ENCODE assay signal across 9 mouse cellular contexts in the genomic region with DNA sequence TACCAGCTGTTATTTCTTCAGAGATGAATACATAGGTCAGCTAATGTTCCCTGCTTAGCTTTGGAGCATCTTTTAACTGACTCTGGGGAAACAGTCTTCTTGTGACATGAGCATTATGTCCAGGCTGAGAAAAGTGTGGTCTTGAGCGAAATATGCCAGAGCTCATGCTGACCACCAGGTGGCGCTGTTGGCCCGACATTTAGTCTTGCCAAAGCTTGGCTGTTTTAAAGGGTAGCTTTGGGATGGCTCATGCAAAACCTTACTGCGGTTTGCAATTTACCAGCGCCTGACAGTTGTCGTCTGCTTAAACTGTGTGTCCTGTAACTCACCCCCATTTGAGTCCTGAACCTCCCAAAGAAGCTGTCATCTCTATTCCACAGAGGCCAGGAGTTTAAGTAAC.
DNase-seq lines count a peak whose midpoint lies in the region; ATAC-seq and TF ChIP-seq lines count a peak whose summit lies in the region.
"Had no signal": no experiment of that assay in that cellular context is flagged by ENCODE, and none has a peak within 500 bp of the region (broad histone marks: within the 10 kb centered on the region; RNA-seq: fewer than 3 reads in every experiment).

No protein-coding gene starts in this region.

- peaks cover 4% of the 10 kb centered on the region; the same call in 1 of the 2 replicates for H3K4me1 ChIP-seq in E14TG2a.4 (replicated peaks; ENCODE audit: low read depth, low read length)
- no peaks in the 10 kb centered on the region for H3K4me1 ChIP-seq in lung, embryonic 14.5 days (ENCODE audit: insufficient read depth)
- H3K4me1 ChIP-seq: limb, embryonic 15.5 days had no signal

- H3K36me3 ChIP-seq in E14TG2a.4 (ENCODE audit: insufficient read depth, low read length), result no peaks in the 10 kb centered on the region
- H3K36me3 ChIP-seq in lung, embryonic 14.5 days (ENCODE audit: insufficient read depth), result no peaks in the 10 kb centered on the region
- H3K36me3 ChIP-seq: limb, embryonic 15.5 days had no signal

- peaks cover 46% of the 10 kb centered on the region for H3K27me3 ChIP-seq in E14TG2a.4 (ENCODE audit: insufficient read depth, low read length)
- 0 out of 2 replicates have a peak, but pooled peaks cover 3% of the 10 kb centered on the region for H3K27me3 ChIP-seq in lung, embryonic 14.5 days (ENCODE audit: insufficient read depth, low read length)

- no peaks in the 10 kb centered on the region for H3K9me3 ChIP-seq in E14TG2a.4 (ENCODE audit: low read length)
- no peaks in the 10 kb centered on the region for H3K9me3 ChIP-seq in lung, embryonic 14.5 days (ENCODE audit: low read depth, low read length)
- H3K9me3 ChIP-seq: limb, embryonic 15.5 days had no signal

- H3K9ac ChIP-seq in lung, embryonic 14.5 days, result no peak overlapping the region
- H3K9ac ChIP-seq: limb, embryonic 15.5 days had no signal

- peak; percentile 82 for TF ChIP-seq CTCF in E14TG2a.4 (conservative IDR thresholded peaks at IDR 0.05; ENCODE audit: low read length)
- peak; percentile 97 for TF ChIP-seq CTCF in lung, embryonic 14.5 days (IDR thresholded peaks at IDR 0.05; ENCODE audit: low read depth)

- ATAC-seq in lung, embryonic 14.5 days (ENCODE audit: insufficient read depth), result peak; percentile 31; the same call in 1 of the 2 replicates

- no peak overlapping the region for H3K4me2 ChIP-seq in lung, embryonic 14.5 days
- H3K4me2 ChIP-seq: limb, embryonic 15.5 days had no signal

- peak; percentile 53 for DNase-seq in adrenal gland, adult 8-10 months
- peak; percentile 91 for DNase-seq in embryo, embryonic 10.5 days (ENCODE audit: low spot score)
- DNase-seq in gastrocnemius, postnatal 25 days, result peak; percentile 58
- DNase-seq in kidney, postnatal 4 days, result peak; percentile 92 to 94
- peak; percentile 97 for DNase-seq in lung, embryonic 14.5 days
- peak; percentile 73 for DNase-seq in retina, postnatal 7 days (ENCODE audit: low read depth, low spot score)
- peak; percentile 67 to 78 for DNase-seq in urinary bladder, adult 18-20 months (ENCODE audit: low spot score in 2 of 2)

- no peak overlapping the region for H3K4me3 ChIP-seq in E14TG2a.4 (replicated peaks; ENCODE audit: low read length)
- H3K4me3 ChIP-seq in lung, embryonic 14.5 days (ENCODE audit: low read depth, low read length), result no peak overlapping the region
- H3K4me3 ChIP-seq: limb, embryonic 15.5 days had no signal

- 10% methylated on average over 6 of the region's 6 CpGs for WGBS in lung, embryonic 14.5 days

- H3K27ac ChIP-seq in lung, embryonic 14.5 days (ENCODE audit: low read depth), result no peak overlapping the region
- H3K27ac ChIP-seq: limb, embryonic 15.5 days had no signal
